Mouse (Mus musculus): ENCODE measurements around the gene Duoxa1. TPM values are rescaled to one million over a fixed set of nuclear protein-coding genes. Genes with fewer than 3 reads are reported as not detected.

Gene Duoxa1
- total and polyA plus RNA-seq, 3 experiments = 0.23 to 1.5 (median 0.37) TPM

GRCm38 (mm10) chr2:122311561-122311960 lies 2.0 kb downstream of the Duoxa1 start:
- Histone ChIP-seq H3K4me3 (no peak overlapping the region), H3K36me3 (ENCODE audit: control insufficient read depth, insufficient read depth, low read length) (no peaks in the 10 kb centered on the region), H3K27me3 (ENCODE audit: control insufficient read depth, insufficient read depth, low read length) (peaks cover 7% of the 10 kb centered on the region), H3K27ac (no peak overlapping the region), H3K79me2 (replicated peaks; ENCODE audit: control insufficient read depth, insufficient read depth, low read length) (no peaks in the 10 kb centered on the region), H3K9ac (ENCODE audit: low read depth, low read length) (no peak overlapping the region), H3K4me1 (ENCODE audit: control insufficient read depth, insufficient read depth, low read length) (peaks cover 3% of the 10 kb centered on the region)
- DNase-seq = no peak
- 50% methylated on average over 2 of the region's 2 CpGs for WGBS
- TF ChIP-seq EP300 (IDR thresholded peaks at IDR 0.05; ENCODE audit: insufficient read depth, low read depth, low read length) = no peak
- no peak for TF ChIP-seq CTCF (IDR thresholded peaks at IDR 0.05)
- no peak for TF ChIP-seq POLR2A (IDR thresholded peaks at IDR 0.05; ENCODE audit: insufficient read depth, low read depth, low read length)
- intact Hi-C loops (cut with DNase I) = no loop called here

GRCm38 (mm10) chr2:122309647-122310046 lies 3.9 kb downstream of the Duoxa1 start:
- TF ChIP-seq EP300 (IDR thresholded peaks at IDR 0.05; ENCODE audit: insufficient read depth, low read depth, low read length) (no peak), POLR2A (IDR thresholded peaks at IDR 0.05; ENCODE audit: insufficient read depth, low read depth, low read length) (no peak), CTCF (IDR thresholded peaks at IDR 0.05) (peak; percentile 16; the same call in 1 of the 2 replicates)
- DNase-seq = no peak
- intact Hi-C loops (cut with DNase I) = no loop called here
- Histone ChIP-seq H3K9ac (ENCODE audit: low read depth, low read length) (no peak overlapping the region), H3K4me3 (no peak overlapping the region), H3K27ac (no peak overlapping the region), H3K36me3 (ENCODE audit: control insufficient read depth, insufficient read depth, low read length) (no peaks in the 10 kb centered on the region), H3K79me2 (replicated peaks; ENCODE audit: control insufficient read depth, insufficient read depth, low read length) (no peaks in the 10 kb centered on the region), H3K4me1 (ENCODE audit: control insufficient read depth, insufficient read depth, low read length) (peaks cover 3% of the 10 kb centered on the region), H3K27me3 (ENCODE audit: control insufficient read depth, insufficient read depth, low read length) (peaks cover 7% of the 10 kb centered on the region)
- WGBS = 42% methylated on average over 3 of the region's 3 CpGs

- Histone ChIP-seq H3K4me1 (ENCODE audit: control insufficient read depth, insufficient read depth, low read length) (peaks cover under 1% of the 10 kb centered on the region; the same call in 1 of the 2 replicates), H3K27me3 (ENCODE audit: control insufficient read depth, insufficient read depth, low read length) (peaks cover 8% of the 10 kb centered on the region), H3K9ac (ENCODE audit: low read depth, low read length) (no peak overlapping the region), H3K36me3 (ENCODE audit: control insufficient read depth, insufficient read depth, low read length) (no peaks in the 10 kb centered on the region), H3K79me2 (replicated peaks; ENCODE audit: control insufficient read depth, insufficient read depth, low read length) (no peaks in the 10 kb centered on the region), H3K27ac (no peak overlapping the region), H3K4me3 (no peak overlapping the region)
- WGBS = 25% methylated on average over 4 of the region's 4 CpGs
- intact Hi-C loops (cut with DNase I) = no loop called here
- DNase-seq = no peak
- TF ChIP-seq CTCF (IDR thresholded peaks at IDR 0.05) (no peak), EP300 (IDR thresholded peaks at IDR 0.05; ENCODE audit: insufficient read depth, low read depth, low read length) (no peak), POLR2A (IDR thresholded peaks at IDR 0.05; ENCODE audit: insufficient read depth, low read depth, low read length) (no peak)
Observed at GRCm38 (mm10) chr2:122306184-122306583, 7.3 kb downstream of the Duoxa1 start.

- Histone ChIP-seq H3K27me3 (ENCODE audit: control insufficient read depth, insufficient read depth, low read length) (peaks cover 11% of the 10 kb centered on the region), H3K79me2 (replicated peaks; ENCODE audit: control insufficient read depth, insufficient read depth, low read length) (no peaks in the 10 kb centered on the region), H3K4me1 (ENCODE audit: control insufficient read depth, insufficient read depth, low read length) (peaks cover 1% of the 10 kb centered on the region; the same call in 1 of the 2 replicates), H3K36me3 (ENCODE audit: control insufficient read depth, insufficient read depth, low read length) (no peaks in the 10 kb centered on the region), H3K4me3 (no peak overlapping the region), H3K9ac (ENCODE audit: low read depth, low read length) (no peak overlapping the region), H3K27ac (no peak overlapping the region)
- 83% methylated on average over 16 of the region's 16 CpGs for WGBS
- intact Hi-C loops (cut with DNase I) = no loop called here
- DNase-seq = no peak
- TF ChIP-seq POLR2A (IDR thresholded peaks at IDR 0.05; ENCODE audit: insufficient read depth, low read depth, low read length) (no peak), CTCF (IDR thresholded peaks at IDR 0.05) (no peak), EP300 (IDR thresholded peaks at IDR 0.05; ENCODE audit: insufficient read depth, low read depth, low read length) (no peak)
Observed at GRCm38 (mm10) chr2:122305097-122305892, 8.2 kb downstream of the Duoxa1 start.

- intact Hi-C loops (cut with DNase I) = no loop called here
- no peak overlapping the region for H3K4me3 ChIP-seq
- TF ChIP-seq EP300 (IDR thresholded peaks at IDR 0.05; ENCODE audit: insufficient read depth, low read depth, low read length) (no peak), CTCF (IDR thresholded peaks at IDR 0.05) (no peak), POLR2A (IDR thresholded peaks at IDR 0.05; ENCODE audit: insufficient read depth, low read depth, low read length) (no peak)
- H3K9ac ChIP-seq (ENCODE audit: low read depth, low read length) = no peak overlapping the region
- WGBS = 84% methylated on average over 6 of the region's 6 CpGs
- peaks cover 1% of the 10 kb centered on the region; the same call in 1 of the 2 replicates for H3K4me1 ChIP-seq (ENCODE audit: control insufficient read depth, insufficient read depth, low read length)
- H3K27me3 ChIP-seq (ENCODE audit: control insufficient read depth, insufficient read depth, low read length) = peaks cover 17% of the 10 kb centered on the region
- H3K36me3 ChIP-seq (ENCODE audit: control insufficient read depth, insufficient read depth, low read length) = no peaks in the 10 kb centered on the region
- H3K79me2 ChIP-seq (replicated peaks; ENCODE audit: control insufficient read depth, insufficient read depth, low read length) = no peaks in the 10 kb centered on the region
- DNase-seq = no peak
- no peak overlapping the region for H3K27ac ChIP-seq
Observed at GRCm38 (mm10) chr2:122304544-122304943, 9.0 kb downstream of the Duoxa1 start.
